Mouse (Mus musculus): ENCODE results near the gene Susd1. TPM values are rescaled to one million over a fixed set of nuclear protein-coding genes. Genes with fewer than 3 reads are reported as not detected.

Gene Susd1
- total and polyA plus RNA-seq, 3 experiments, result 1.6 to 6.1 (median 4.1) TPM

- in situ Hi-C loops (cut with MboI; ENCODE audit: low pct_ligation_motif_present, low pct_unique_long_range_greater_than_20kb, low sequenced_read_pairs), result loop anchor here (25.0 kb wide), 2 partner anchors 153 to 228 kb away; partner anchors contain the start of gene Ugcg
- Histone ChIP-seq H3K36me3 (replicated peaks in 1 of 2; ENCODE audit: control insufficient read depth in 1 of 2, insufficient read depth in 1 of 2, low read length in 1 of 2) (no peaks in the 10 kb centered on the region), H3K4me1 (ENCODE audit: control insufficient read depth in 1 of 2, insufficient read depth in 2 of 2) (peaks cover 8 to 41% of the 10 kb centered on the region in 2 experiments), H3K79me2 (replicated peaks; ENCODE audit: control insufficient read depth, extremely low read depth, insufficient read depth, poor library complexity, severe bottlenecking) (no peaks in the 10 kb centered on the region), H3K9ac (ENCODE audit: insufficient read depth, low read depth) (no peak overlapping the region), H3K27ac (ENCODE audit: insufficient read depth, low read depth) (no peak overlapping the region), H3K4me3 (replicated peaks in 1 of 3; ENCODE audit: low read depth in 2 of 3, low read length in 2 of 3, poor library complexity in 1 of 3) (no peak overlapping the region), H3K9me3 (replicated peaks; ENCODE audit: low read length) (no peaks in the 10 kb centered on the region), H3K4me2 (ENCODE audit: insufficient read depth, low read depth, poor library complexity, severe bottlenecking) (no peak overlapping the region), H3K27me3 (replicated peaks) (no peaks in the 10 kb centered on the region)
- TF ChIP-seq USF2 (conservative IDR thresholded peaks at IDR 0.05; ENCODE audit: low read depth, low read length), result no peak
- TF ChIP-seq PAX5 (IDR thresholded peaks at IDR 0.05; ENCODE audit: low read length), result no peak
- TF ChIP-seq CHD2 (IDR thresholded peaks at IDR 0.05; ENCODE audit: low read length), result no peak
- TF ChIP-seq SIN3A (IDR thresholded peaks at IDR 0.05; ENCODE audit: low read length), result no peak
- no peak for TF ChIP-seq NELFE (IDR thresholded peaks at IDR 0.05; ENCODE audit: low read depth, low read length)
- no peak for TF ChIP-seq NRF1 (IDR thresholded peaks at IDR 0.05; ENCODE audit: low read depth, low read length)
- no peak for TF ChIP-seq MEF2A (IDR thresholded peaks at IDR 0.05; ENCODE audit: borderline replicate concordance, low read depth, low read length)
- peak; percentile 99 for TF ChIP-seq SMC3 (IDR thresholded peaks at IDR 0.05; ENCODE audit: low read depth, low read length)
- TF ChIP-seq POLR2A (IDR thresholded peaks at IDR 0.05; ENCODE audit: low read depth, low read length), result no peak
- TF ChIP-seq MAFK (IDR thresholded peaks at IDR 0.05; ENCODE audit: insufficient replicate concordance, low read length), result no peak
- TF ChIP-seq POLR2AphosphoS2 (IDR thresholded peaks at IDR 0.05; ENCODE audit: low read depth, low read length), result no peak
- TF ChIP-seq CTCF (conservative IDR thresholded peaks at IDR 0.05 in 1 of 2, IDR thresholded peaks at IDR 0.05 in 1 of 2; ENCODE audit: low read depth in 2 of 2, low read length in 2 of 2), result peak; percentile 77 to 95
- TF ChIP-seq USF1 (IDR thresholded peaks at IDR 0.05; ENCODE audit: low read depth, low read length), result no peak
- TF ChIP-seq ZC3H11A (IDR thresholded peaks at IDR 0.05; ENCODE audit: low read depth, low read length), result peak; percentile 92
- peak; percentile 97 for TF ChIP-seq RAD21 (IDR thresholded peaks at IDR 0.05; ENCODE audit: low read depth, low read length)
- no peak for TF ChIP-seq JUN (IDR thresholded peaks at IDR 0.05; ENCODE audit: insufficient read depth, low read depth, low read length)
- no peak for TF ChIP-seq TBP (conservative IDR thresholded peaks at IDR 0.05; ENCODE audit: low read depth, low read length)
- no peak for TF ChIP-seq TCF12 (IDR thresholded peaks at IDR 0.05; ENCODE audit: low read depth, low read length)
- no peak for TF ChIP-seq ZNF384 (IDR thresholded peaks at IDR 0.05; ENCODE audit: low read depth, low read length)
- TF ChIP-seq ZMIZ1 (IDR thresholded peaks at IDR 0.05; ENCODE audit: low read depth, low read length), result no peak
- peak; percentile 89 for DNase-seq (ENCODE audit: extremely low read depth)
- dilution Hi-C loops (cut with MboI; ENCODE audit: extremely low pct_ligation_motif_present, extremely low pct_unique_long_range_greater_than_20kb, low sequenced_read_pairs), result no loop called here
Measured at GRCm38 (mm10) chr4:59340714-59341113, 97.7 kb downstream of the Susd1 start.

- Histone ChIP-seq H3K4me2 (ENCODE audit: insufficient read depth, low read depth, poor library complexity, severe bottlenecking) (no peak overlapping the region), H3K27ac (ENCODE audit: insufficient read depth, low read depth) (no peak overlapping the region), H3K79me2 (replicated peaks; ENCODE audit: control insufficient read depth, extremely low read depth, insufficient read depth, poor library complexity, severe bottlenecking) (no peaks in the 10 kb centered on the region), H3K4me1 (ENCODE audit: control insufficient read depth in 1 of 2, insufficient read depth in 2 of 2) (peaks cover 8 to 43% of the 10 kb centered on the region in 2 experiments), H3K9ac (ENCODE audit: insufficient read depth, low read depth) (no peak overlapping the region), H3K9me3 (replicated peaks; ENCODE audit: low read length) (no peaks in the 10 kb centered on the region), H3K36me3 (replicated peaks in 1 of 2; ENCODE audit: control insufficient read depth in 1 of 2, insufficient read depth in 1 of 2, low read length in 1 of 2) (no peaks in the 10 kb centered on the region), H3K4me3 (replicated peaks in 1 of 3; ENCODE audit: low read depth in 2 of 3, low read length in 2 of 3, poor library complexity in 1 of 3) (no peak overlapping the region), H3K27me3 (replicated peaks) (no peaks in the 10 kb centered on the region)
- no peak for DNase-seq (ENCODE audit: extremely low read depth)
- in situ Hi-C loops (cut with MboI; ENCODE audit: low pct_ligation_motif_present, low pct_unique_long_range_greater_than_20kb, low sequenced_read_pairs), result loop anchor here (25.0 kb wide), 2 partner anchors 153 to 228 kb away; partner anchors contain the start of gene Ugcg
- TF ChIP-seq CHD1 (IDR thresholded peaks at IDR 0.05; ENCODE audit: low read depth, low read length) (no peak), HCFC1 (IDR thresholded peaks at IDR 0.05; ENCODE audit: low read depth, low read length) (no peak), CHD2 (IDR thresholded peaks at IDR 0.05; ENCODE audit: low read length) (no peak), BHLHE40 (IDR thresholded peaks at IDR 0.05; ENCODE audit: low read depth, low read length) (no peak)
- dilution Hi-C loops (cut with MboI; ENCODE audit: extremely low pct_ligation_motif_present, extremely low pct_unique_long_range_greater_than_20kb, low sequenced_read_pairs), result no loop called here
Measured at GRCm38 (mm10) chr4:59340046-59340445, 98.4 kb downstream of the Susd1 start.
